Mouse (Mus musculus): ENCODE data around the gene Zdhhc18. TPM values are rescaled to one million over a fixed set of nuclear protein-coding genes. Genes with fewer than 3 reads are reported as not detected.
"Not testable (repeated sequence)": the region's sequence is repeated elsewhere in the genome, so short reads cannot be mapped to it uniquely, and the experiment has no call there.

Zdhhc18 gene
- polyA plus RNA-seq, 1 experiment = 43.8 TPM

DNA sequence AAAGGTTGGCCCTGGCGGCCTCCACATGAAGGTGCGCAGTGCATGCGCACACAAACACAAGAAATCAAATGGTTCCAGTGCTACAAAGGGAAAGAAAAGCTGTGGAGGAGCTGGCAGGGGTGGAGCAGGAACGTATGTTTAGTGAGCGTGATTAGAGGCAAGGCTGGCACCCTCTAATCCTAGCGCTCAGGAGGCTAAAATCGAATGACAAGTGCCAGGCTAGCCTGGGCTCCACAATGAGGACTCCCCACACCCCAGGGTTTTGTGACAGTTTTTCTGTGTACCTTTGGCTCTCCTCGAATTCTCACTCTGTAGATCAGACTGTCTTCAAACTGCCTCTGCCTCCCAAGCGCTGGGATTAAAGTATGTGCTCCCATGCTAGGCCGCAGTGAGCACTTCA lies 2.8 kb upstream of the Zdhhc18 start:
- Histone ChIP-seq H3K9me3 (replicated peaks; ENCODE audit: control insufficient read depth, insufficient read depth, low read length, poor library complexity, severe bottlenecking) (no peaks in the 10 kb centered on the region), H3K27me3 (ENCODE audit: control insufficient read depth, insufficient read depth, low read length, poor library complexity, severe bottlenecking) (no peaks in the 10 kb centered on the region), H3K36me3 (ENCODE audit: control insufficient read depth, insufficient read depth, low read length, poor library complexity, severe bottlenecking) (no peaks in the 10 kb centered on the region), H3K4me1 (ENCODE audit: control insufficient read depth, insufficient read depth, low read length) (peaks cover 2% of the 10 kb centered on the region), H3K4me3 (ENCODE audit: low read depth, low read length) (no peak overlapping the region), H3K27ac (ENCODE audit: insufficient read depth, low read length) (peak overlapping the region; percentile 8; the same call in 1 of the 2 replicates), H3K9ac (ENCODE audit: low read depth, poor library complexity, severe bottlenecking) (peak overlapping the region; percentile 47; the same call in 1 of the 2 replicates)
- no peak for TF ChIP-seq CTCF (IDR thresholded peaks at IDR 0.05; ENCODE audit: low read depth, low read length)
- TF ChIP-seq POLR2A (IDR thresholded peaks at IDR 0.05; ENCODE audit: insufficient read depth, low read length) = no peak
- TF ChIP-seq EP300 (IDR thresholded peaks at IDR 0.05; ENCODE audit: insufficient read depth, low read depth, low read length) = no peak

DNA sequence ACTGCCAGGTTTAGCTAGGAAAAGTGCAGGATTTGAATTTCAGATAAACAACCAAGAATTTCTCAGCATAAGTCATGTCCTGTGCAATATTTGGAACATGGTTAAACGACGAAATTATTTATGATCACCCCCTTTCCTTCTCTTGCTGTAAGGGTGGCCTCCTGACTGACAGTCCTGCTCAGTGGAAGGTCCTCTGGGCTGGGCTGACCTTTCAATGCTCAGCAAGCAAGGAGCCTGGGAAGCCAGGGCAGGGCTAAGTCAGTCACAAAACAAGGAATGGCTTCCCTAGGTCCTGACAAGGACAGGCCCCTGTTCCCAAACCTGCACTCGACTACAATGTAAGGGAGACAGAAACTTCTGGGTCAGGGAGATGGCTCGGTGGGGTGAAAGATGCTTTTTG lies 2.0 kb upstream of the Zdhhc18 start:
- no peaks in the 10 kb centered on the region for H3K9me3 ChIP-seq (replicated peaks; ENCODE audit: control insufficient read depth, insufficient read depth, low read length, poor library complexity, severe bottlenecking)
- TF ChIP-seq CTCF (IDR thresholded peaks at IDR 0.05; ENCODE audit: low read depth, low read length) = no peak
- H3K4me1 ChIP-seq (ENCODE audit: control insufficient read depth, insufficient read depth, low read length) = peaks cover 2% of the 10 kb centered on the region
- H3K27me3 ChIP-seq (ENCODE audit: control insufficient read depth, insufficient read depth, low read length, poor library complexity, severe bottlenecking) = no peaks in the 10 kb centered on the region
- H3K9ac ChIP-seq (ENCODE audit: low read depth, poor library complexity, severe bottlenecking) = no peak overlapping the region
- no peak overlapping the region for H3K4me3 ChIP-seq (ENCODE audit: low read depth, low read length)
- H3K36me3 ChIP-seq (ENCODE audit: control insufficient read depth, insufficient read depth, low read length, poor library complexity, severe bottlenecking) = no peaks in the 10 kb centered on the region
- no peak overlapping the region for H3K27ac ChIP-seq (ENCODE audit: insufficient read depth, low read length)

DNA sequence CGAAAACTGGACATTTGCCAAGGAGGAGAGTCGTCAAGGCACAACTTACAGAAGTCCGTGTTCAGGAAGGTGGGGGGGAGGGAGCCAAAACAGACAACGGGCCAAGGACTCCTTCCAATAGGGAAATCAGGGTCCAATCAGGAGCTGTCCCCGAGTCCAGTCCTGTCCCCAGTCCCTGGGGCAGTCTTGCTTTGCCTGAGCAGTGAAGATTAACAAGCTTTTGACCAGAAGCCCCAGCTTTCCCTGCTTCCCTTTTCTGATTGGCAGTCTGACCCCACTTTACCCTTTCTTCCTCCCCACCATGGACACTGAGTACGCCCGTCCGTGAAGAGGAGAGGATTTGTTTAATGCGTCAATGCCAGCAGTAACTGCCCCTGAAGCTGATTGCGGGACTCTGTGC lies 1.5 kb upstream of the Zdhhc18 start:
- Histone ChIP-seq H3K9ac (ENCODE audit: low read depth, poor library complexity, severe bottlenecking) (no peak overlapping the region), H3K4me3 (ENCODE audit: low read depth, low read length) (no peak overlapping the region), H3K27me3 (ENCODE audit: control insufficient read depth, insufficient read depth, low read length, poor library complexity, severe bottlenecking) (no peaks in the 10 kb centered on the region), H3K9me3 (replicated peaks; ENCODE audit: control insufficient read depth, insufficient read depth, low read length, poor library complexity, severe bottlenecking) (no peaks in the 10 kb centered on the region), H3K4me1 (ENCODE audit: control insufficient read depth, insufficient read depth, low read length) (peaks cover 2% of the 10 kb centered on the region), H3K36me3 (ENCODE audit: control insufficient read depth, insufficient read depth, low read length, poor library complexity, severe bottlenecking) (no peaks in the 10 kb centered on the region), H3K27ac (ENCODE audit: insufficient read depth, low read length) (no peak overlapping the region)
- no peak for TF ChIP-seq CTCF (IDR thresholded peaks at IDR 0.05; ENCODE audit: low read depth, low read length)
- TF ChIP-seq EP300 (IDR thresholded peaks at IDR 0.05; ENCODE audit: insufficient read depth, low read depth, low read length) = no peak
- TF ChIP-seq POLR2A (IDR thresholded peaks at IDR 0.05; ENCODE audit: insufficient read depth, low read length) = no peak

DNA sequence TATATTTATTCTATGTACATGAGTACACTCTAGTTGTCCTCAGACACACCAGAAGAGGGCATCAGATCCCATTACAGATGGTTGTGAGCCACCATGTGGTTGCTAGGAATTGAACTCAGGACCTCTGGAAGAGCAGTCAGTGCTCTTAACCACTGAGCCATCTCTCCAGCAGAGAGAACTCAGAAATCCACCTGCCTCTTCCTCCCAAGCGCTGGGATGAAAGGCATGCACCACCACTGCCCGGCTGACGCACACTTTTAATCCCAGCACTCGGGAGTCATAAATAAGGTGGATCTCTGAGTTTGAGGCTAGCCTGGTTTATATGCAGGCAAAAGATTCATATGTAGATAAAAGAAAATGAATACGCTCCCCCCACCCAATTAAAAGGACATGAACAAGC lies 490 bp downstream of the Zdhhc18 start:
- 0 out of 2 replicates have a peak overlapping the region, but pooled peaks have one; percentile 7 for H3K27ac ChIP-seq (ENCODE audit: insufficient read depth, low read length)
- not testable (repeated sequence) for H3K9me3 ChIP-seq (replicated peaks; ENCODE audit: control insufficient read depth, insufficient read depth, low read length, poor library complexity, severe bottlenecking); H3K36me3 ChIP-seq (ENCODE audit: control insufficient read depth, insufficient read depth, low read length, poor library complexity, severe bottlenecking); H3K27me3 ChIP-seq (ENCODE audit: control insufficient read depth, insufficient read depth, low read length, poor library complexity, severe bottlenecking); H3K4me1 ChIP-seq (ENCODE audit: control insufficient read depth, insufficient read depth, low read length)
- 0 out of 2 replicates have a peak overlapping the region, but pooled peaks have one; percentile 1 for H3K9ac ChIP-seq (ENCODE audit: low read depth, poor library complexity, severe bottlenecking)
- 0 out of 2 replicates have a peak overlapping the region, but pooled peaks have one; percentile 18 for H3K4me3 ChIP-seq (ENCODE audit: low read depth, low read length)

DNA sequence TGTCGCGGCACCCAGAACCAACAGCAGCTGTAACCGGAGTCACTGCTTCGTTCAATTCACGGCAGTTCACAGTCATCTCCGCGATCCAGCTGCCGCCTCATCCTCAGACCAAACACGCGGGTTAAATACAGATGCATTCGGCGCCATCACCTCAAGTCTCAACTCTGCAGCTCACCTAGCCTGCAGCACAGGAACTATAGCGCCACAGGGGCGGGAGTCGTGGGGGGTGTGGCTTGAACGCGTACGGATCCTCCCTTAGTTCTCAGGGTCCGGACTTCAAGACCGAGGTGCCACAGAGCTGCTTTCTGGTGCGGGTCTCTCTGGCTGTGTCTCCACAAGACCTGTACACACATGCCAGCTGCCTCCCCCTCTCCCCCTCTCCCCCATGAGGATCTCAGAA lies 4.3 kb downstream of the Zdhhc18 start:
- no peak overlapping the region for H3K9ac ChIP-seq (ENCODE audit: low read depth, poor library complexity, severe bottlenecking)
- no peak overlapping the region for H3K27ac ChIP-seq (ENCODE audit: insufficient read depth, low read length)
- H3K36me3 ChIP-seq (ENCODE audit: control insufficient read depth, insufficient read depth, low read length, poor library complexity, severe bottlenecking) = no peaks in the 10 kb centered on the region
- peak overlapping the region; percentile 39 for H3K4me3 ChIP-seq (ENCODE audit: low read depth, low read length)
- H3K4me1 ChIP-seq (ENCODE audit: control insufficient read depth, insufficient read depth, low read length) = no peaks in the 10 kb centered on the region
- no peaks in the 10 kb centered on the region for H3K27me3 ChIP-seq (ENCODE audit: control insufficient read depth, insufficient read depth, low read length, poor library complexity, severe bottlenecking)
- no peak for TF ChIP-seq POLR2A (IDR thresholded peaks at IDR 0.05; ENCODE audit: insufficient read depth, low read length)
- TF ChIP-seq EP300 (IDR thresholded peaks at IDR 0.05; ENCODE audit: insufficient read depth, low read depth, low read length) = no peak
- TF ChIP-seq CTCF (IDR thresholded peaks at IDR 0.05; ENCODE audit: low read depth, low read length) = no peak
- H3K9me3 ChIP-seq (replicated peaks; ENCODE audit: control insufficient read depth, insufficient read depth, low read length, poor library complexity, severe bottlenecking) = peaks cover 9% of the 10 kb centered on the region

DNA sequence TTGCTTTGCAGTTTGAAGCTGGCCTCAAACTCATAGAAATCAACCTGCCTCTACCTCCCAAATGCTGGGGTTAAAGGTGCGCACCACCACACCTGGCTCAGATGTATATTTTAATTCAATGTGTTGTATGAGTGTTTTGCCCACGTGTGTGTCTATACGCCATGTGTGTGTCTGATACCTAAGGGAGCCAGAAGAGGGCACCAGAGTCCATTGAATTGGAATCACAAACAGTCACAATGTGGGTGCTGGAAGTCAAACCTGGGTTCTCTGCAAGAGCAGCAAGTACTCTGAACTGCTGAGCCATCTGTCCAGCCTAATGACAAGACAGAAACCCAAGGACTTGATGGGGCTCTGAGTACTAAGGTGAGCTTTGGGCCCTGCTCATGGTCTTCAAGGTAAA lies 4.8 kb downstream of the Zdhhc18 start:
- H3K9ac ChIP-seq (ENCODE audit: low read depth, poor library complexity, severe bottlenecking) = no peak overlapping the region
- no peaks in the 10 kb centered on the region for H3K4me1 ChIP-seq (ENCODE audit: control insufficient read depth, insufficient read depth, low read length)
- no peak overlapping the region for H3K27ac ChIP-seq (ENCODE audit: insufficient read depth, low read length)
- H3K9me3 ChIP-seq (replicated peaks; ENCODE audit: control insufficient read depth, insufficient read depth, low read length, poor library complexity, severe bottlenecking) = peaks cover 9% of the 10 kb centered on the region
- no peaks in the 10 kb centered on the region for H3K36me3 ChIP-seq (ENCODE audit: control insufficient read depth, insufficient read depth, low read length, poor library complexity, severe bottlenecking)
- TF ChIP-seq CTCF (IDR thresholded peaks at IDR 0.05; ENCODE audit: low read depth, low read length) = peak; percentile 36
- no peak for TF ChIP-seq POLR2A (IDR thresholded peaks at IDR 0.05; ENCODE audit: insufficient read depth, low read length)
- H3K4me3 ChIP-seq (ENCODE audit: low read depth, low read length) = no peak overlapping the region
- no peaks in the 10 kb centered on the region for H3K27me3 ChIP-seq (ENCODE audit: control insufficient read depth, insufficient read depth, low read length, poor library complexity, severe bottlenecking)

All from ES-Bruce4 (cell line).